Mouse (Mus musculus): ENCODE results near the gene Vps51. TPM values are rescaled to one million over a fixed set of nuclear protein-coding genes. Genes with fewer than 3 reads are reported as not detected.
A peak's percentile ranks its signal among the peaks of the same experiment; 100 is the strongest.
"Not testable (repeated sequence)": the region's sequence is repeated elsewhere in the genome, so short reads cannot be mapped to it uniquely, and the experiment has no call there.

The Vps51 gene
- polyA plus RNA-seq, 1 experiment = 85.1 TPM

- Histone ChIP-seq H3K4me3 (replicated peaks; ENCODE audit: control insufficient read depth, low read depth, low read length) (peak overlapping the region; percentile 52), H3K4me1 (ENCODE audit: control insufficient read depth, insufficient read depth, low read length) (peaks cover 8% of the 10 kb centered on the region)
Observed at GRCm38 (mm10) chr19:6048681-6049410, 28.2 kb downstream of the Vps51 start.

GRCm38 (mm10) chr19:6047899-6048166, 29.2 kb downstream of the Vps51 start:
- 76% methylated on average over 8 of the region's 8 CpGs for WGBS
- H3K4me1 ChIP-seq (ENCODE audit: control insufficient read depth, insufficient read depth, low read length) = peaks cover 8% of the 10 kb centered on the region
- peak overlapping the region; percentile 78 for H3K4me3 ChIP-seq (replicated peaks; ENCODE audit: control insufficient read depth, low read depth, low read length)
- H3K27ac ChIP-seq (ENCODE audit: control insufficient read depth, insufficient read depth, low read depth, low read length, poor library complexity) = peak overlapping the region; percentile 99
- TF ChIP-seq CTCF (IDR thresholded peaks at IDR 0.05; ENCODE audit: control insufficient read depth, insufficient read depth, low read length) = no peak
- TF ChIP-seq POLR2A (IDR thresholded peaks at IDR 0.05; ENCODE audit: borderline replicate concordance, control insufficient read depth, low read depth, low read length) = no peak

More at GRCm38 (mm10) chr19:6048681-6049410, 28.2 kb downstream of the Vps51 start:
- TF ChIP-seq POLR2A (IDR thresholded peaks at IDR 0.05; ENCODE audit: borderline replicate concordance, control insufficient read depth, low read depth, low read length) (no peak), CTCF (IDR thresholded peaks at IDR 0.05; ENCODE audit: control insufficient read depth, insufficient read depth, low read length) (no peak)
- H3K27ac ChIP-seq (ENCODE audit: control insufficient read depth, insufficient read depth, low read depth, low read length, poor library complexity) = peak overlapping the region; percentile 99
- WGBS = 64% methylated on average over 11 of the region's 11 CpGs

- 1% methylated on average over 44 of the region's 44 CpGs for WGBS
- H3K4me3 ChIP-seq (replicated peaks; ENCODE audit: control insufficient read depth, low read depth, low read length) = peak overlapping the region; percentile 78
- TF ChIP-seq CTCF (IDR thresholded peaks at IDR 0.05; ENCODE audit: control insufficient read depth, insufficient read depth, low read length) (no peak), POLR2A (IDR thresholded peaks at IDR 0.05; ENCODE audit: borderline replicate concordance, control insufficient read depth, low read depth, low read length) (no peak)
- H3K4me1 ChIP-seq (ENCODE audit: control insufficient read depth, insufficient read depth, low read length) = peaks cover 8% of the 10 kb centered on the region
- H3K27ac ChIP-seq (ENCODE audit: control insufficient read depth, insufficient read depth, low read depth, low read length, poor library complexity) = peak overlapping the region; percentile 99
Observed at GRCm38 (mm10) chr19:6047154-6047898, 29.7 kb downstream of the Vps51 start.

- peaks cover 8% of the 10 kb centered on the region for H3K4me1 ChIP-seq (ENCODE audit: control insufficient read depth, insufficient read depth, low read length)
- TF ChIP-seq CTCF (IDR thresholded peaks at IDR 0.05; ENCODE audit: control insufficient read depth, insufficient read depth, low read length) (no peak), POLR2A (IDR thresholded peaks at IDR 0.05; ENCODE audit: borderline replicate concordance, control insufficient read depth, low read depth, low read length) (peak; percentile 88; the same call in 1 of the 2 replicates)
- under 1% methylated on average over 65 of the region's 65 CpGs for WGBS
Observed at GRCm38 (mm10) chr19:6046294-6047153, 30.5 kb downstream of the Vps51 start, which contains the start of gene Syvn1. Syvn1 (plus strand) TSS chr19:6046576.

GRCm38 (mm10) chr19:6045366-6046293, 31.4 kb downstream of the Vps51 start:
- TF ChIP-seq POLR2A (IDR thresholded peaks at IDR 0.05; ENCODE audit: borderline replicate concordance, control insufficient read depth, low read depth, low read length) (no peak), CTCF (IDR thresholded peaks at IDR 0.05; ENCODE audit: control insufficient read depth, insufficient read depth, low read length) (no peak)
- peak overlapping the region; percentile 78 for H3K4me3 ChIP-seq (replicated peaks; ENCODE audit: control insufficient read depth, low read depth, low read length)
- peak overlapping the region; percentile 99 for H3K27ac ChIP-seq (ENCODE audit: control insufficient read depth, insufficient read depth, low read depth, low read length, poor library complexity)
- 6% methylated on average over 20 of the region's 20 CpGs for WGBS
- H3K4me1 ChIP-seq (ENCODE audit: control insufficient read depth, insufficient read depth, low read length) = peaks cover 8% of the 10 kb centered on the region

More at GRCm38 (mm10) chr19:6046294-6047153, 30.5 kb downstream of the Vps51 start, which contains the start of gene Syvn1:
- peak within 1 kb of the TSS; percentile 78 for H3K4me3 ChIP-seq (replicated peaks; ENCODE audit: control insufficient read depth, low read depth, low read length)
- H3K27ac ChIP-seq (ENCODE audit: control insufficient read depth, insufficient read depth, low read depth, low read length, poor library complexity) = peak within 1 kb of the TSS; percentile 99

- 25% methylated on average over 4 of the region's 4 CpGs for whole genome bisulfite sequencing
- not testable (repeated sequence) for H3K4me1 ChIP-seq (ENCODE audit: control insufficient read depth, insufficient read depth, low read length); H3K27ac ChIP-seq (ENCODE audit: control insufficient read depth, insufficient read depth, low read depth, low read length, poor library complexity); H3K4me3 ChIP-seq (replicated peaks; ENCODE audit: control insufficient read depth, low read depth, low read length)
Observed at GRCm38 (mm10) chr19:6044102-6044501, 32.9 kb downstream of the Vps51 start.

GRCm38 (mm10) chr19:6042293-6042692, 34.7 kb downstream of the Vps51 start:
- Histone ChIP-seq H3K4me3 (replicated peaks; ENCODE audit: control insufficient read depth, low read depth, low read length) (no peak overlapping the region), H3K4me1 (ENCODE audit: control insufficient read depth, insufficient read depth, low read length) (peaks cover 2% of the 10 kb centered on the region; the same call in 1 of the 2 replicates), H3K27ac (ENCODE audit: control insufficient read depth, insufficient read depth, low read depth, low read length, poor library complexity) (no peak overlapping the region)
- WGBS = 80% methylated on average over 9 of the region's 9 CpGs
- TF ChIP-seq POLR2A (IDR thresholded peaks at IDR 0.05; ENCODE audit: borderline replicate concordance, control insufficient read depth, low read depth, low read length) = no peak
- TF ChIP-seq CTCF (IDR thresholded peaks at IDR 0.05; ENCODE audit: control insufficient read depth, insufficient read depth, low read length) = no peak
